Comparison of ENCODE assay signal across 24 mouse cellular contexts in the genomic region with DNA sequence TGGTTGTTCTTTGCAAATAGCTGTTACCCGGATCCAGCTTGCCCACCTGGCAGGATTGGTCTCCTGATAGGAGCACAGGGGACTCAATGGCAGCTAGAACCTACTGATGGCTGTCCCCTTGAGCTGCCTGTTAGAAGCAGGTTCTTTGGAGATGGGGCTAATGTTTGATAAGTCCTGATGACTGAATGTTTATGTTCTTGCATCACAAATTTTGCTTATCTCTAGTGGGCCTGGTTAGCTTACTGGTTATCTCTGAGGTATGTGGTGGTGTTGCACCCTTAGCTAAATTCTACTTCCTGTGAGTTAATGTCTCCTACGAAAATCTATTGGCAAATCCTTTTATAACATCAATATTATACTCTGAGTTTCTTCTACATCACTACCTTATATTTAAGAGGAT. TPM values are rescaled to one million over a fixed set of nuclear protein-coding genes. Genes with fewer than 3 reads are reported as not detected.
DNase-seq lines count a peak whose midpoint lies in the region; ATAC-seq and TF ChIP-seq lines count a peak whose summit lies in the region.
"Had no signal": no experiment of that assay in that cellular context is flagged by ENCODE, and none has a peak within 500 bp of the region (broad histone marks: within the 10 kb centered on the region; RNA-seq: fewer than 3 reads in every experiment).

No protein-coding gene starts in this region.

- H3K4me2 ChIP-seq in liver, embryonic 12.5 days, result no peak overlapping the region
- no peak overlapping the region for H3K4me2 ChIP-seq in liver, postnatal 0 days (ENCODE audit: low read depth, low read length)
- H3K4me2 ChIP-seq: embryonic facial prominence, embryonic 13.5 days; forebrain, embryonic 12.5 days; forebrain, embryonic 15.5 days; hindbrain, embryonic 12.5 days; hindbrain, embryonic 15.5 days had no signal

- H3K9me3 ChIP-seq in liver, embryonic 12.5 days (replicated peaks), result no peaks in the 10 kb centered on the region
- no peaks in the 10 kb centered on the region for H3K9me3 ChIP-seq in liver, postnatal 0 days (ENCODE audit: low read length)
- no peaks in the 10 kb centered on the region for H3K9me3 ChIP-seq in G1E (replicated peaks)
- H3K9me3 ChIP-seq: embryonic facial prominence, embryonic 10.5 days; embryonic facial prominence, embryonic 13.5 days; forebrain, embryonic 12.5 days; forebrain, embryonic 15.5 days; heart, embryonic 10.5 days; hindbrain, embryonic 12.5 days; hindbrain, embryonic 15.5 days had no signal

- TF ChIP-seq EP300 in liver, postnatal 0 days (IDR thresholded peaks at IDR 0.05; ENCODE audit: low read depth), result no peak

- H3K4me1 ChIP-seq in liver, embryonic 12.5 days, result peaks cover 7% of the 10 kb centered on the region
- H3K4me1 ChIP-seq in liver, postnatal 0 days (ENCODE audit: insufficient read depth), result 0 out of 2 replicates have a peak, but pooled peaks cover 4% of the 10 kb centered on the region
- peaks cover 10% of the 10 kb centered on the region for H3K4me1 ChIP-seq in G1E (ENCODE audit: insufficient read depth, low read depth, low read length)
- H3K4me1 ChIP-seq: embryonic facial prominence, embryonic 10.5 days; embryonic facial prominence, embryonic 13.5 days; forebrain, embryonic 12.5 days; forebrain, embryonic 15.5 days; heart, embryonic 10.5 days; hindbrain, embryonic 12.5 days; hindbrain, embryonic 15.5 days had no signal

- 0 out of 2 replicates have a peak, but pooled peaks have one; percentile 42 for ATAC-seq in liver, embryonic 12.5 days
- ATAC-seq in liver, postnatal 0 days, result no peak
- ATAC-seq in G1E (ENCODE audit: extremely low read depth, insufficient number of reproducible peaks, low FRiP score, poor library complexity, severe bottlenecking), result peak; percentile 65; the same call in 1 of the 2 replicates
- peak; percentile 49 for ATAC-seq in megakaryocyte progenitor cell, adult 5-6 weeks (replicated peaks; ENCODE audit: poor library complexity)
- ATAC-seq: CD4-positive, CD25-positive, alpha-beta regulatory T cell, adult 4 months; forebrain, embryonic 15.5 days; Patski had no signal

- WGBS in liver, embryonic 12.5 days (ENCODE audit: insufficient replicate concordance), result 29% methylated on average over 2 of the region's 2 CpGs
- 53% methylated on average over 2 of the region's 2 CpGs for WGBS in liver, postnatal 0 days (ENCODE audit: insufficient replicate concordance)

- TF ChIP-seq CTCF in liver, postnatal 0 days (IDR thresholded peaks at IDR 0.05; ENCODE audit: low read depth), result no peak
- no peak for TF ChIP-seq CTCF in G1E (IDR thresholded peaks at IDR 0.05; ENCODE audit: low read depth, low read length)

- no peak overlapping the region for H3K9ac ChIP-seq in liver, embryonic 12.5 days
- no peak overlapping the region for H3K9ac ChIP-seq in liver, postnatal 0 days (replicated peaks)
- H3K9ac ChIP-seq: embryonic facial prominence, embryonic 13.5 days; forebrain, embryonic 12.5 days; forebrain, embryonic 15.5 days; hindbrain, embryonic 12.5 days; hindbrain, embryonic 15.5 days had no signal

- no peak overlapping the region for H3K27ac ChIP-seq in liver, embryonic 12.5 days
- no peak overlapping the region for H3K27ac ChIP-seq in liver, postnatal 0 days (ENCODE audit: low read depth)
- H3K27ac ChIP-seq: embryonic facial prominence, embryonic 10.5 days; embryonic facial prominence, embryonic 13.5 days; forebrain, embryonic 12.5 days; forebrain, embryonic 15.5 days; heart, adult 2 months; heart, embryonic 10.5 days; hindbrain, embryonic 12.5 days; hindbrain, embryonic 15.5 days had no signal

- H3K27me3 ChIP-seq in liver, embryonic 12.5 days (replicated peaks), result no peaks in the 10 kb centered on the region
- H3K27me3 ChIP-seq in liver, postnatal 0 days (ENCODE audit: insufficient read depth, low read length), result no peaks in the 10 kb centered on the region
- H3K27me3 ChIP-seq in G1E (ENCODE audit: insufficient read depth, low read length), result peaks cover 12% of the 10 kb centered on the region
- H3K27me3 ChIP-seq: embryonic facial prominence, embryonic 13.5 days; forebrain, embryonic 12.5 days; forebrain, embryonic 15.5 days; hindbrain, embryonic 12.5 days; hindbrain, embryonic 15.5 days; Patski had no signal

- H3K36me3 ChIP-seq in liver, embryonic 12.5 days, result peaks cover 31% of the 10 kb centered on the region
- peaks cover 39% of the 10 kb centered on the region for H3K36me3 ChIP-seq in liver, postnatal 0 days (replicated peaks; ENCODE audit: insufficient read depth, low read length)
- H3K36me3 ChIP-seq in G1E (replicated peaks), result peaks cover 27% of the 10 kb centered on the region

- H3K4me3 ChIP-seq in liver, embryonic 12.5 days, result no peak overlapping the region
- H3K4me3 ChIP-seq in liver, postnatal 0 days (ENCODE audit: low read depth, low read length), result no peak overlapping the region
- no peak overlapping the region for H3K4me3 ChIP-seq in G1E (ENCODE audit: low read depth, low read length)
- H3K4me3 ChIP-seq: embryonic facial prominence, embryonic 10.5 days; embryonic facial prominence, embryonic 13.5 days; erythroblast, embryonic 14.5 days; forebrain, embryonic 12.5 days; forebrain, embryonic 15.5 days; heart, adult 2 months; heart, embryonic 10.5 days; hindbrain, embryonic 12.5 days; hindbrain, embryonic 15.5 days had no signal

- DNase-seq in liver, postnatal 0 days, result no peak
- DNase-seq in G1E (ENCODE audit: low spot score), result no peak
- no peak for DNase-seq in cerebellum, postnatal 10 days
- DNase-seq in urinary bladder, adult 18-20 months (ENCODE audit: low spot score in 2 of 2), result no peak
- DNase-seq: adrenal gland, postnatal 10 days; adrenal gland, postnatal 36 days; cerebellum, adult 18-20 months; cerebellum, adult 9-10 months; cerebellum, postnatal 25 days; embryo, embryonic 11 days; gastrocnemius, postnatal 25 days; heart, adult 2 months had no signal

RNA-seq across cellular contexts. Expression of gene Plac8, which starts 20.1 kb away (rescaled TPM):
- polyA plus RNA-seq in liver, embryonic 12.5 days (2016; fragmentation: Nextera tagmentation; extraction: Ambion mirVana), result 32.2 and 35.8 TPM in 2 replicates
- polyA plus RNA-seq in liver, postnatal 0 days (2015; fragmentation: Nextera tagmentation; extraction: Ambion mirVana), result 104 and 109 TPM in 2 replicates
- total RNA-seq in G1E (2014; fragmentation: Nextera tagmentation) (3.6 and 8.9 TPM in 2 replicates), G1E (2017) (2.7 and 5.9 TPM in 2 replicates)
- polyA plus RNA-seq in G1E (2012), result 0.36 and 0.56 TPM in 2 replicates
- 4,454 and 4,759 TPM in 2 replicates for total RNA-seq in megakaryocyte progenitor cell, adult 5-6 weeks (2015)
- total RNA-seq in megakaryocyte progenitor cell, adult 5-6 weeks (2017), result 3,425 and 3,832 TPM in 2 replicates

RNA-seq across cellular contexts. Expression of gene Cops4, which starts 33.8 kb away (rescaled TPM):
- polyA plus RNA-seq in liver, embryonic 12.5 days (2016; fragmentation: Nextera tagmentation; extraction: Ambion mirVana), result 108 and 114 TPM in 2 replicates
- 48.5 and 50.1 TPM in 2 replicates for polyA plus RNA-seq in liver, postnatal 0 days (2015; fragmentation: Nextera tagmentation; extraction: Ambion mirVana)
- total RNA-seq in G1E (2014; fragmentation: Nextera tagmentation) (76.7 and 84.4 TPM in 2 replicates), G1E (2017) (120 and 129 TPM in 2 replicates)
- 4.9 and 11.9 TPM in 2 replicates for polyA plus RNA-seq in G1E (2012)
- 87.1 and 98.6 TPM in 2 replicates for total RNA-seq in megakaryocyte progenitor cell, adult 5-6 weeks (2015)
- total RNA-seq in megakaryocyte progenitor cell, adult 5-6 weeks (2017), result 137 and 159 TPM in 2 replicates

RNA-seq across cellular contexts. Expression of gene Lin54, which starts 51.5 kb away (rescaled TPM):
- 15.0 and 16.5 TPM in 2 replicates for polyA plus RNA-seq in liver, embryonic 12.5 days (2016; fragmentation: Nextera tagmentation; extraction: Ambion mirVana)
- polyA plus RNA-seq in liver, postnatal 0 days (2015; fragmentation: Nextera tagmentation; extraction: Ambion mirVana), result 4.2 and 4.7 TPM in 2 replicates
- total RNA-seq in G1E (2014; fragmentation: Nextera tagmentation), result 75.2 and 76.0 TPM in 2 replicates
- 79.3 and 80.4 TPM in 2 replicates for total RNA-seq in G1E (2017)
- polyA plus RNA-seq in G1E (2012), result 2.2 and 2.7 TPM in 2 replicates
- total RNA-seq in megakaryocyte progenitor cell, adult 5-6 weeks (2015), result 25.5 and 31.1 TPM in 2 replicates
- 30.1 and 44.3 TPM in 2 replicates for total RNA-seq in megakaryocyte progenitor cell, adult 5-6 weeks (2017)

Comparison
In these comparisons a context has a peak if more than half of its experiments do, and no peak if none do; other contexts are left out.
1. RNA of gene Plac8, which starts 20.1 kb away (polyA plus RNA-seq): 104 to 109 TPM in liver, postnatal 0 days and 32.2 to 35.8 TPM in liver, embryonic 12.5 days; 0.36 to 0.56 TPM in G1E; every median in the first group is over 10 times any median in the second.